Mouse (Mus musculus) MEL (cell line): ENCODE results near the gene Gje1. TPM values are rescaled to one million over a fixed set of nuclear protein-coding genes. Genes with fewer than 3 reads are reported as not detected.

ENCODE experiments used
- DNase-seq: peaks from one replicate; pipeline ENCODE4 v3.0.0; 2011; ENCODE audit warnings: low read depth, low spot score
- H3K27ac ChIP-seq: 2 replicates; pipeline ENCODE4 v1.5.1; 2012; ENCODE audit warnings: low read depth, mild to moderate bottlenecking, control low read depth, low read length, moderate library complexity; ENCODE audit not compliant: control insufficient read depth
- H3K27me3 ChIP-seq, 2 experiments: fragments of 150-350 bp in 1 of 2; sonication (generic) in 1 of 2; 2 replicates each; pipeline ENCODE4 v1.6.1; 2012; ENCODE audit warnings: low read length in 2 of 2, mild to moderate bottlenecking in 2 of 2, improper control_type of control experiment in 1 of 2, moderate library complexity in 1 of 2; ENCODE audit not compliant: insufficient read depth in 2 of 2, control insufficient read depth in 1 of 2
- H3K36me3 ChIP-seq, 2 experiments: 2 replicates each; pipeline ENCODE4 v1.6.1; 2012 to 2014; ENCODE audit warnings: low read length in 2 of 2, improper control_type of control experiment in 1 of 2, inconsistent platforms in 1 of 2, mild to moderate bottlenecking in 1 of 2; ENCODE audit not compliant: insufficient read depth in 2 of 2, control insufficient read depth in 1 of 2
- H3K4me1 ChIP-seq, 2 experiments: fragments of 150-350 bp in 1 of 2; sonication (generic) in 1 of 2; 2 replicates each; pipeline ENCODE4 v1.6.1; 2012; ENCODE audit warnings: low read length in 2 of 2, improper control_type of control experiment in 1 of 2, mild to moderate bottlenecking in 1 of 2; ENCODE audit not compliant: insufficient read depth in 2 of 2, control insufficient read depth in 1 of 2
- H3K4me3 ChIP-seq, 2 experiments: fragments of 150-350 bp in 1 of 2; sonication (generic) in 1 of 2; 2 replicates each; pipeline ENCODE4 v1.5.1; 2012; ENCODE audit warnings: low read depth in 2 of 2, low read length in 2 of 2, mild to moderate bottlenecking in 2 of 2, moderate library complexity in 2 of 2, control low read depth in 1 of 2, improper control_type of control experiment in 1 of 2; ENCODE audit not compliant: control insufficient read depth in 1 of 2, insufficient read depth in 1 of 2
- H3K79me2 ChIP-seq: 2 replicates; pipeline ENCODE4 v1.6.1; 2012; ENCODE audit warnings: mild to moderate bottlenecking, low read length, moderate library complexity; ENCODE audit not compliant: control insufficient read depth, poor library complexity, insufficient read depth
- H3K9ac ChIP-seq: 2 replicates; pipeline ENCODE4 v1.6.1; 2012; ENCODE audit warnings: low read depth, mild to moderate bottlenecking, control low read depth, low read length, moderate library complexity; ENCODE audit not compliant: control insufficient read depth, poor library complexity, severe bottlenecking
- H3K9me3 ChIP-seq: fragments of 150-350 bp; sonication (generic); replicated peaks from 2 replicates; pipeline ENCODE4 v1.6.1; 2012; ENCODE audit warnings: mild to moderate bottlenecking, low read length, improper control_type of control experiment, moderate library complexity; ENCODE audit not compliant: insufficient read depth
- CTCF ChIP-seq, 3 experiments: IDR thresholded peaks in 2 of 3; conservative IDR thresholded peaks in 1 of 3; 2 replicates each; pipeline ENCODE4 v1.5.1; 2011 to 2012; ENCODE audit warnings: low read length in 3 of 3, low read depth in 2 of 3, mild to moderate bottlenecking in 2 of 3, improper control_type of control experiment in 1 of 3, inconsistent platforms in 1 of 3, mixed read lengths in 1 of 3, moderate library complexity in 1 of 3; ENCODE audit not compliant: control insufficient read depth in 1 of 3, insufficient read depth in 1 of 3, poor library complexity in 1 of 3, severe bottlenecking in 1 of 3
- KAT2A ChIP-seq: conservative IDR thresholded peaks from 2 replicates; pipeline ENCODE4 v1.6.1; 2012; ENCODE audit warnings: low read depth, low read length, improper control_type of control experiment, inconsistent platforms
- MAX ChIP-seq: IDR thresholded peaks from 2 replicates; pipeline ENCODE4 v1.6.1; 2011; ENCODE audit warnings: low read length, improper control_type of control experiment
- MEF2A ChIP-seq: IDR thresholded peaks from 2 replicates; pipeline ENCODE4 v1.6.1; 2014; ENCODE audit warnings: low read depth, mild to moderate bottlenecking, inconsistent platforms, low read length, improper control_type of control experiment; ENCODE audit not compliant: poor library complexity, insufficient replicate concordance, severe bottlenecking; ENCODE audit errors: extremely low read depth
- MXI1 ChIP-seq: IDR thresholded peaks from 2 replicates; pipeline ENCODE4 v1.6.1; 2011; ENCODE audit warnings: mild to moderate bottlenecking, low read depth, low read length, improper control_type of control experiment
- MYC ChIP-seq: IDR thresholded peaks from 2 replicates; pipeline ENCODE4 v1.6.1; 2011; ENCODE audit warnings: low read depth, mild to moderate bottlenecking, low read length, improper control_type of control experiment, moderate library complexity
- NRF1 ChIP-seq: IDR thresholded peaks from 2 replicates; pipeline ENCODE4 v1.6.1; 2014; ENCODE audit warnings: low read depth, mild to moderate bottlenecking, inconsistent platforms, low read length, improper control_type of control experiment, moderate library complexity; ENCODE audit not compliant: poor library complexity, insufficient read depth, severe bottlenecking
- POLR2AphosphoS5 ChIP-seq: IDR thresholded peaks from 2 replicates; pipeline ENCODE4 v1.6.1; 2012; ENCODE audit warnings: low read depth, borderline replicate concordance, mild to moderate bottlenecking, inconsistent platforms, low read length, moderate library complexity, mixed read lengths
- RAD21 ChIP-seq: IDR thresholded peaks from 2 replicates; pipeline ENCODE4 v1.6.1; 2011; ENCODE audit warnings: mild to moderate bottlenecking, low read depth, low read length, improper control_type of control experiment
- SMC3 ChIP-seq: IDR thresholded peaks from 2 replicates; pipeline ENCODE4 v1.6.1; 2011; ENCODE audit warnings: low read depth, low read length, improper control_type of control experiment
- TAL1 ChIP-seq: IDR thresholded peaks from 2 replicates; pipeline ENCODE4 v1.6.1; 2012; ENCODE audit warnings: mild to moderate bottlenecking, inconsistent platforms, low read length, moderate library complexity, mixed read lengths
- TBP ChIP-seq: IDR thresholded peaks from 2 replicates; pipeline ENCODE4 v1.8.0; 2011; ENCODE audit warnings: low read depth, low read length, improper control_type of control experiment
- UBTF ChIP-seq: IDR thresholded peaks from 2 replicates; pipeline ENCODE4 v1.6.1; 2012; ENCODE audit warnings: low read depth, mild to moderate bottlenecking, inconsistent platforms, low read length, improper control_type of control experiment, moderate library complexity, borderline replicate concordance; ENCODE audit not compliant: insufficient read depth
- ZKSCAN1 ChIP-seq: IDR thresholded peaks from 2 replicates; pipeline ENCODE4 v1.6.1; 2012; ENCODE audit warnings: low read depth, mild to moderate bottlenecking, inconsistent platforms, low read length, improper control_type of control experiment, moderate library complexity
- polyA plus RNA-seq, 2 experiments: library from polyadenylated mRNA; stranded (reverse) in 1 of 2; unstranded in 1 of 2; fragments of >175 nt in 1 of 2; fragments of >200 nt in 1 of 2; gene quantifications; 2 replicates each; pipeline versions ENCODE4 v1.2.1 to v1.2.4; 2012; ENCODE audit warnings: low replicate concordance in 2 of 2, low read depth in 1 of 2; ENCODE audit not compliant: insufficient read length in 2 of 2, insufficient read depth in 1 of 2, missing spikeins in 1 of 2
- total RNA-seq: library from RNA; depleted of rRNA; stranded (reverse); fragments of 300-350 nt; gene quantifications from 2 replicates; pipeline ENCODE4 v1.2.3, GENCODE M21; 2012; rRNA removed

Gene Gje1
- total RNA-seq (not detected in 2 replicates), polyA plus RNA-seq (not detected)

DNA sequence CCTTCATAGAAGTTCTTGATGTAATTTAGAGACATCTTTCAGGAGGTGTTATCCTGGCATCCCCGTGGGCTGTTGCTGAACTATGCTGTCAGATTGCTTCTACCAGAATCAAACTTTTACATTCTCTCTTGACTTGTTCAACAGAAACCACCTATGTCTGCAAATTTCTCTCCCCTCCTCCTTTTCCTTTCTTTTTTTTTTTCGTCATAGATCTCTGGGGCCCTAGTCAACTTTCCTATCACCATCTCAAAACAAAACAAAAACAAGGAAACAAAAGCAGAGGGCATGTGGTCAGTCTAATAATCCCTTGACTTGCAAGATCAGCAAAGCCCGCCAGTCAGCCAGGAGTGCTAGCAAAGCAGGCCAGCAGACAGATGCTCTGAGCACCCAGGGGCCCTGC is at the start of gene Gje1:
Gje1 (minus strand) TSS at position 101 of the 400 bp plus-strand sequence.
- no peaks in the 10 kb centered on the region for H3K36me3 ChIP-seq
- no peak for DNase-seq
- no peak within 1 kb of the TSS for H3K27ac ChIP-seq
- no peak within 1 kb of the TSS for H3K9ac ChIP-seq
- no peaks in the 10 kb centered on the region for H3K79me2 ChIP-seq
- TF ChIP-seq TBP (no peak), MYC (no peak), MAX (no peak), MXI1 (no peak), MEF2A (no peak), ZKSCAN1 (no peak), SMC3 (no peak), NRF1 (no peak), POLR2AphosphoS5 (no peak), UBTF (no peak), CTCF (IDR thresholded peaks at IDR 0.05 in 2 of 3, conservative IDR thresholded peaks at IDR 0.05 in 1 of 3; ENCODE audit: control insufficient read depth in 1 of 3, insufficient read depth in 1 of 3, low read depth in 2 of 3, low read length in 3 of 3, poor library complexity in 1 of 3, severe bottlenecking in 1 of 3) (no peak)
- H3K4me1 ChIP-seq, result no peaks in the 10 kb centered on the region
- no peaks in the 10 kb centered on the region for H3K9me3 ChIP-seq
- H3K4me3 ChIP-seq, result no peak within 1 kb of the TSS
- no peaks in the 10 kb centered on the region for H3K27me3 ChIP-seq

- Histone ChIP-seq H3K27ac (no peak overlapping the region), H3K79me2 (no peaks in the 10 kb centered on the region), H3K9me3 (no peaks in the 10 kb centered on the region), H3K36me3 (no peaks in the 10 kb centered on the region), H3K4me1 (no peaks in the 10 kb centered on the region), H3K4me3 (no peak overlapping the region), H3K9ac (no peak overlapping the region), H3K27me3 (no peaks in the 10 kb centered on the region)
- no peak for DNase-seq
- TF ChIP-seq TAL1 (no peak), KAT2A (no peak), RAD21 (no peak), MEF2A (no peak)
Observed at GRCm38 (mm10) chr10:14760618-14761017, 42.6 kb upstream of the Gje1 start.
